Mouse (Mus musculus) kidney, embryonic 16.5 days (tissue): ENCODE results near the gene Retreg3. TPM values are rescaled to one million over a fixed set of nuclear protein-coding genes. Genes with fewer than 3 reads are reported as not detected.

Experiments used
- ATAC-seq: fragments of 200-750 bp; cut with Nextera tagmentation; 2 replicates; pipeline ENCODE4 v1.8.0; 2017; ENCODE audit warnings: moderate TSS enrichment; ENCODE audit not compliant: low FRiP score, low TSS enrichment
- H3K27ac ChIP-seq: fragments of 300-500 bp; sonication (generic); 2 replicates; pipeline ENCODE4 v1.5.1; 2014; ENCODE audit warnings: low read length
- H3K27me3 ChIP-seq: fragments of 300-500 bp; sonication (generic); 2 replicates; pipeline ENCODE4 v1.6.1; 2014; ENCODE audit warnings: low read length, control low read depth, mixed read lengths; ENCODE audit not compliant: insufficient read depth
- H3K36me3 ChIP-seq: fragments of 300-500 bp; sonication (generic); 2 replicates; pipeline ENCODE4 v1.6.1; 2014; ENCODE audit warnings: low read length, control low read depth, mixed read lengths; ENCODE audit not compliant: insufficient read depth
- H3K4me1 ChIP-seq: fragments of 300-500 bp; sonication (generic); 2 replicates; pipeline ENCODE4 v1.6.1; 2014; ENCODE audit warnings: low read length, control low read depth, mixed read lengths; ENCODE audit not compliant: insufficient read depth
- H3K4me2 ChIP-seq: fragments of 300-500 bp; sonication (generic); replicated peaks from 2 replicates; pipeline ENCODE4 v1.6.1; 2014; ENCODE audit warnings: low read depth, low read length
- H3K4me3 ChIP-seq: fragments of 300-500 bp; sonication (generic); 2 replicates; pipeline ENCODE4 v1.5.1; 2014; ENCODE audit warnings: mild to moderate bottlenecking, low read length
- H3K9ac ChIP-seq: fragments of 300-500 bp; sonication (generic); replicated peaks from 2 replicates; pipeline ENCODE4 v1.6.1; 2014; ENCODE audit warnings: low read length
- H3K9me3 ChIP-seq: fragments of 300-500 bp; sonication (generic); 2 replicates; pipeline ENCODE4 v1.6.1; 2016; ENCODE audit warnings: low read length, control low read depth
- WGBS: fragments of 180-500 bp; shearing (Covaris S2); extraction: QIAGEN DNeasy Blood & Tissue Kit; methylation state at CpG from one replicate; pipeline ENCODE4 v1.1.7; 2014; 5-methylcytosine and 5-hydroxymethylcytosine counted together
- polyA plus RNA-seq: library from polyadenylated mRNA; unstranded; fragments of >200 nt; fragmentation: Nextera tagmentation; extraction: Ambion mirVana; gene quantifications from 2 replicates; pipeline ENCODE4 v1.2.1, GENCODE M21; 2015

The Retreg3 gene
- polyA plus RNA-seq, 1 experiment from 2014 or later: 23.2 TPM

- ATAC-seq: peak; percentile 83
- peak overlapping the region; percentile 87 for H3K27ac ChIP-seq
- H3K4me3 ChIP-seq: no peak overlapping the region
- H3K9ac ChIP-seq: peak overlapping the region; percentile 48
- no peaks in the 10 kb centered on the region for H3K27me3 ChIP-seq
- H3K4me2 ChIP-seq: no peak overlapping the region
- peaks cover 18% of the 10 kb centered on the region for H3K4me1 ChIP-seq
- H3K9me3 ChIP-seq: no peaks in the 10 kb centered on the region
- WGBS: 17% methylated on average over 9 of the region's 9 CpGs
- no peaks in the 10 kb centered on the region for H3K36me3 ChIP-seq
Observed at GRCm38 (mm10) chr11:101149178-101150105, 29.7 kb upstream of the Retreg3 start.

- no peaks in the 10 kb centered on the region for H3K27me3 ChIP-seq
- H3K9me3 ChIP-seq: no peaks in the 10 kb centered on the region
- peaks cover 21% of the 10 kb centered on the region for H3K4me1 ChIP-seq
- 0 out of 2 replicates have a peak, but pooled peaks have one; percentile 17 for ATAC-seq
- peak overlapping the region; percentile 48 for H3K9ac ChIP-seq
- 43% methylated on average over 10 of the region's 10 CpGs for WGBS
- no peaks in the 10 kb centered on the region for H3K36me3 ChIP-seq
- no peak overlapping the region for H3K4me3 ChIP-seq
- no peak overlapping the region for H3K4me2 ChIP-seq
- H3K27ac ChIP-seq: peak overlapping the region; percentile 87
Observed at GRCm38 (mm10) chr11:101148751-101149150, 29.1 kb upstream of the Retreg3 start.

GRCm38 (mm10) chr11:101146377-101146776 is 26.7 kb upstream of the Retreg3 start:
- Histone ChIP-seq H3K36me3 (no peaks in the 10 kb centered on the region), H3K27ac (no peak overlapping the region), H3K4me3 (no peak overlapping the region), H3K4me1 (peaks cover 22% of the 10 kb centered on the region), H3K9me3 (no peaks in the 10 kb centered on the region), H3K4me2 (no peak overlapping the region), H3K9ac (no peak overlapping the region), H3K27me3 (no peaks in the 10 kb centered on the region)
- WGBS: 29% methylated on average over 10 of the region's 10 CpGs
- no peak for ATAC-seq

- H3K27ac ChIP-seq: peak overlapping the region; percentile 68; the same call in 1 of the 2 replicates
- ATAC-seq: peak; percentile 46; the same call in 1 of the 2 replicates
- peak overlapping the region; percentile 61 for H3K9ac ChIP-seq
- no peaks in the 10 kb centered on the region for H3K27me3 ChIP-seq
- peaks cover 31% of the 10 kb centered on the region for H3K4me1 ChIP-seq
- H3K36me3 ChIP-seq: no peaks in the 10 kb centered on the region
- peak overlapping the region; percentile 33 for H3K4me3 ChIP-seq
- WGBS: 18% methylated on average over 18 of the region's 19 CpGs
- H3K9me3 ChIP-seq: no peaks in the 10 kb centered on the region
- peak overlapping the region; percentile 70 for H3K4me2 ChIP-seq
Observed at GRCm38 (mm10) chr11:101143338-101144225, 23.9 kb upstream of the Retreg3 start.

GRCm38 (mm10) chr11:101142215-101142967 is 22.7 kb upstream of the Retreg3 start:
- Histone ChIP-seq H3K4me3 (no peak overlapping the region), H3K27me3 (no peaks in the 10 kb centered on the region), H3K4me1 (peaks cover 28% of the 10 kb centered on the region; the same call in 1 of the 2 replicates), H3K9me3 (no peaks in the 10 kb centered on the region), H3K36me3 (no peaks in the 10 kb centered on the region), H3K27ac (no peak overlapping the region), H3K4me2 (no peak overlapping the region), H3K9ac (no peak overlapping the region)
- 86% methylated on average over 10 of the region's 10 CpGs for WGBS
- ATAC-seq: no peak

- no peaks in the 10 kb centered on the region for H3K9me3 ChIP-seq
- H3K4me1 ChIP-seq: peaks cover 28% of the 10 kb centered on the region; the same call in 1 of the 2 replicates
- H3K27me3 ChIP-seq: no peaks in the 10 kb centered on the region
- H3K36me3 ChIP-seq: no peaks in the 10 kb centered on the region
- H3K27ac ChIP-seq: no peak overlapping the region
- no peak for ATAC-seq
- no peak overlapping the region for H3K9ac ChIP-seq
- H3K4me2 ChIP-seq: no peak overlapping the region
- no peak overlapping the region for H3K4me3 ChIP-seq
- WGBS: 88% methylated on average over 8 of the region's 8 CpGs
Observed at GRCm38 (mm10) chr11:101141088-101141487, 21.4 kb upstream of the Retreg3 start.

GRCm38 (mm10) chr11:101140164-101140819 is 20.6 kb upstream of the Retreg3 start:
- Histone ChIP-seq H3K36me3 (no peaks in the 10 kb centered on the region), H3K4me2 (peak overlapping the region; percentile 60), H3K9me3 (no peaks in the 10 kb centered on the region), H3K27ac (no peak overlapping the region), H3K4me3 (peak overlapping the region; percentile 36), H3K9ac (peak overlapping the region; percentile 51), H3K4me1 (peaks cover 28% of the 10 kb centered on the region; the same call in 1 of the 2 replicates), H3K27me3 (no peaks in the 10 kb centered on the region)
- ATAC-seq: no peak
- 33% methylated on average over 27 of the region's 27 CpGs for WGBS

GRCm38 (mm10) chr11:101138536-101139181 is 19.0 kb upstream of the Retreg3 start:
- Histone ChIP-seq H3K27ac (peak overlapping the region; percentile 65), H3K36me3 (no peaks in the 10 kb centered on the region), H3K27me3 (no peaks in the 10 kb centered on the region), H3K4me3 (peak overlapping the region; percentile 10; the same call in 1 of the 2 replicates), H3K4me1 (peaks cover 28% of the 10 kb centered on the region; the same call in 1 of the 2 replicates), H3K4me2 (peak overlapping the region; percentile 41), H3K9ac (peak overlapping the region; percentile 45), H3K9me3 (no peaks in the 10 kb centered on the region)
- peak; percentile 70 for ATAC-seq
- WGBS: 9% methylated on average over 15 of the region's 15 CpGs
